Mouse (Mus musculus): ENCODE data around the gene Cog6.

The Cog6 gene

DNA sequence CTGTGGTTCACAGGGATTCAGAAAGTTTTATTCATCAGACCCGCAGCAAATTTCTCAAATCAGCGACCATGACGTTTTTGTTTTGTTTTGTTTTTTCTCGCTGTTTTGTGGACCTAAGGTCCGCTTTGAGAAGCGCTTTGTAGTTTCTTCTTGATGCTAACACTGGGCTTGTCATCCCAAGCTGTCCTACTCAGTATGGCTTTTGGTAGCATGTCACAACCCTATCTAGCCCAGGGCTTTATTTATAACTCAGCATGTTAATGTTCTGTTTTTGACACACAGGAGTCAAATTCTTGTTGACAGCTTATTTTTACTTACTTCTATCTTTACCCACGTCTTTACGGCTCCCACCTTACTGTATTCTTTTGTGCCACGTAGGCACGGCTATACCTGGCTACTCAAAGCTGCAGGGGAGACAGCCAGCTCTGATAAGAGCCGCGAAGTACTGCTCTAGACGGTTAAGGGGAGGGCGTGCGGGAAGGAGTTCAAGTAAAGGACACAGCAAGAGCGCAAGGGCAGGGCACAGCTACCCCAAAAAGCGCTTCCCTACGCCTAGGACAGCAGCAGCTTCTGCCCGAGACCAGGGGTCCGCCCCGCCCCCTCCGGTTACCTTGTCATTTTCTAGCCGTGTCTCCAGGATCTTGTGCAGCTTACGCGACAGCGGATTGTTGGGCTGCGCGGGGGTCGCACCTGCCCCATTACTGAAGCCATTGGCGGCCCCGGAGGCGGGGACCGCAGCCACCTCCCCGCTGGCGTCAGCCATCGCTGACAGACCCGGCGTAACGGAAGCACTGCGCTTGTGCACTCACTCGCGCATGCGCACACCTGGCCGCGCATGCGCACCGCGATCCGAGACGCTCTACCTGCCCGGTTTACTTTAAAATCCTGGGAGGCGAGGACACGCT is at the start of gene Cog6:
TSS of gene Cog6 (minus strand) at position 802 of the 905 bp plus-strand sequence.
- peak; percentile 85 for DNase-seq

GRCm38 (mm10) chr3:53066095-53066372 is 49.0 kb upstream of the Cog6 start:
- no peak for DNase-seq

GRCm38 (mm10) chr3:53065267-53066094 is 48.4 kb upstream of the Cog6 start:
- DNase-seq, result no peak

DNA sequence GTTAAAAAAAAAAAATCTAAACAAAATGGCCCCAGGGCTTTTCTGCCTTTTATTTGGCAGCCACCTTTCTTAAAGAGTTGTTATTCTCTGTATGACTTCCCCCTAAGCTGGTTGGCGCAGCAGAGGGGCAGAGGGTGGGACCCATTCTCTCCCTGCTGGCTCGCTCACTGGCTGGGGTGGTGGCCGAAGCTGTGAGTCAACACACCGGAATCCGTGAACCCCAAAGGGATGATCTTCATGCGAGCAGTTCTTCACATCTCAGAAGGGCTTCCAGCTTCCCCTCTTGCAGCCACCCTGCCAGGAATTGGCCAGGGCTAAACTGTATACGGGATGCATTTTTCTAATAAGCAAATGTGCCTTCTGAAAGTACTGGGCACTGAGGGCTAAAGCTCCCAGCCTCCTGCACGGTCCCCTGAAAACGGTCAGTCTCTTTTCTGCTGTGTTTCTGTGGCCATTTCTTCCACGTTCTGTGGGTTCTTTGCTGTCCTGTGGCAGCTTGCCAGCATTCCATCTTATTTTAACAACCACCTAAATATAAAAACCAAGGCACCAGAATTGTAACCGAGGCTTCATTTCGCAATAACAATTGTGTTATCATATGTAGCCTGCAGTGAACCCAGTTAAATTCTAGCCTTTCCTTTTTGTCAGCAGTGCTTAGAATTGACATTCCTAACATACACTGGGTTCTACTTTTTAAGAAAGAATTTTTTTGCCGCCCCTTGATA is 46.5 kb upstream of the Cog6 start:
- DNase-seq, result no peak

DNA sequence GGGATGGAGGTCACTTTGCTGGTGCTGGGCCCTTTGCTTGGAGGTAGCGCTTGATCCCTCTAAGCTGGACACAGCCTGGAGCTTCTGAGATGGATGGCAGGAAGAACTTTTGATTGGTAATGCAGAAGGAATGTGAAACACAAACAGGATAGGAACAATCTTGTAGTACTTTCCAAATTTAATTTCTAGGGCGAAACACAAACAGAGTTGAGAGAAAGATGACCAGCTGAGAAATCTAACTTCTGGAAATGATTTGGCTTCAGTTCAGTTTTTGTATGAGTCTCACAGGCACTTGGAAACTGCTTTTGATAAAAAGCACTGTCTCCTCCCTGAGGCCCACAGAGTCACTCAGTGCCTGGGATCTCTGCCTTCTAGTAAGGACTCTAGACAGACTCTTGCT is 42.9 kb upstream of the Cog6 start:
- DNase-seq, result no peak

- DNase-seq, result no peak
Observed at GRCm38 (mm10) chr3:53056430-53056829, 39.4 kb upstream of the Cog6 start.

- no peak for DNase-seq
Observed at GRCm38 (mm10) chr3:53052385-53052784, 35.3 kb upstream of the Cog6 start.

- DNase-seq, result no peak
Observed at GRCm38 (mm10) chr3:53046371-53046770, 29.3 kb upstream of the Cog6 start.

DNA sequence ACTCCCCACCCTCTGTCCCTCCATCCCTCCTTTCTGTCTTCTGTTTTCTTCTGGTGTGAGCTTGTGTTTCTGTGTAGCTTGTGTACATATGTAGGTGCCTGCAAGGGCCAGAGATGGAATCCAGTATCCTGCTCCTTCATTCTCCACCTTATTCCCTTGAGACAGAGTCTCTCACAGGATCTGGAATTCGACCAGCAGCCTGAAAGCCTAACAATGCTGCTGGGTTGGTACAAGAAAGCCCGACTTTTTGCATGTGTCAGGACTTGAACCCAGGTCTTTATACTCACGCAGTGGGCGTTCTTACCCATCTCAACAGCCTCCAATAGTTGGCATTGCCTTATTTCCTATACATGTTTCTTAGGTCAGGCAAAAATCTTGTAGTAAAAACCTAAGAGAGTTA is 28.7 kb upstream of the Cog6 start:
- DNase-seq, result no peak

- DNase-seq, result no peak
Observed at GRCm38 (mm10) chr3:53044682-53045299, 27.8 kb upstream of the Cog6 start.

DNA sequence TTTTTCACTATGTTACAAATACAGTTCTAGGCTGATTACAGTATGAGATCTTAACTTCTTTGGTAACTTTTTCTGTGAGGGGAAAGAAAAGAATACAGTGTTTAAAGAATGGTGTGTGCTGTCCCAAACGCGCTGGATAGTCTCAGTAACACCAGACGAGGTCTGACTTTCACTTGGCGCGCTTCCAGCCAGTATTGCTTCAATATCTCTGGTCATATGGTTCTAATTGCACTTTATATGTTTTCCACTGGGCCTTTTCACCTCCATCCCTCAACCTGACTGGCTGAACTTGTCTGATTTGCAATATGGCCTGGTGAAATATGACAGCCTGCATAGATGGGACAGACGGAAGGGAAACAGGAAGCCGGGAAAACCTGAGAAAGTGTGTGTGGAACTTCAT is 27.2 kb upstream of the Cog6 start:
- no peak for DNase-seq

GRCm38 (mm10) chr3:53043206-53043780 is 26.3 kb upstream of the Cog6 start:
- no peak for DNase-seq

DNA sequence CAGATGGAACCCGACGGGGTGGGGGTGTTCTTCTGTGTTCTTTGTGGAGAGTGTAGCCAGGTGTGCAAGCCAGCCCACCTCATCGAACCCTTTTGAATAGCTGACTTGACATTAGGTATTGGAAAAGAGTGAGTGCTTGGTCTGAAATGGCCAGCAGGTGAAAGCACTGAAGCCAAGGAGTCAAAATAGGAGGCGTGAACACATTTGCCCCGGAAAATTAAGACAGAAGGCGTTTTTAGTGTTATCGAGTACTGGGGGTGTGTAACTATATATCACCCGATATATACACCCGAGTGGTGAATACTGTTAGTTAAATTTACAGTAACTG is 25.2 kb upstream of the Cog6 start:
- DNase-seq, result no peak

- DNase-seq, result peak; percentile 57
Observed at GRCm38 (mm10) chr3:53041411-53042239, 24.6 kb upstream of the Cog6 start, which contains the start of gene Lhfp. Gene Lhfp, plus strand, starts transcription at chr3:53041528.

DNA sequence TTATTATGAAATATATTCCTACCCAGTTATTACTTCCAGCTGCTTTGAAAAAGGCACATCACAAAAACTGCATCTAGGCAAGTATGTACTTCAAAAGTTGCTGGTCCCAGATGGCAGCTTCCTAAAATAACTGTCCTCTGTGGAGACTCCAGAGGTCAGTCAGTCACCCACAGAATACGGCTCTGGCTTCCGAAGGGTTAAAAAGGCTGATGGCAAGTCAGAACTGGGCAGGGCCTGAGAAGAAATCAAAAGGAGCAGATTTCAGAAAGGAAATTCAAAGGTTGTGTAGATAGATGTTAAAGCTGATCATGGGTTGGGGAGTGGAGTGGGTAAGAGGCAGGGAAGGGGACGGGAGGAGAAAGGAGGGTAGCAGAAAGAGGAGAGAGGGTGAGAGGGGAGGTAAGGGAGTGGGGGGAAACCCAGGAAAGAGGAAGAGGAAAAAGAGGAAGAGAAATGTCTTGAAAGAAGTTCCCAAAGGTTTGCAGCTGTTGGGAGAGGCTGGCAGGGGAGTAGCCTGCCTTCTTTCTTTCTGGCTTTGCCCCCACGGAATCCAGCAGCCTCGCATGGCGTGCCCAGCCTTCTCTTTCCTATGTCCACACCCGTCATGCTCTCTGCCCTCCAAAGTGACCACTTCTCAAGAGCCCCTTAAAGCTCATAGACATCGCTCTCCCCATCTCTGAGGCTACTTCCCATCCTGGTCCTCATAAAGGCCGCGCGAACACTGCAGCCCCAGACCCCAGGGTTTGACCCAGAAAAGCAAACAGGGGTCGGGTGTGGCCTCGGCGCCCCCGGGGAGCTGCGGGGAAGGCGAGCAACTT is 23.8 kb upstream of the Cog6 start:
- no peak for DNase-seq

- DNase-seq, result no peak
Observed at GRCm38 (mm10) chr3:53039746-53040145, 22.7 kb upstream of the Cog6 start.

GRCm38 (mm10) chr3:53038913-53039312 is 21.9 kb upstream of the Cog6 start:
- no peak for DNase-seq

- DNase-seq, result no peak
Observed at GRCm38 (mm10) chr3:53036941-53037340, 19.9 kb upstream of the Cog6 start.

DNA sequence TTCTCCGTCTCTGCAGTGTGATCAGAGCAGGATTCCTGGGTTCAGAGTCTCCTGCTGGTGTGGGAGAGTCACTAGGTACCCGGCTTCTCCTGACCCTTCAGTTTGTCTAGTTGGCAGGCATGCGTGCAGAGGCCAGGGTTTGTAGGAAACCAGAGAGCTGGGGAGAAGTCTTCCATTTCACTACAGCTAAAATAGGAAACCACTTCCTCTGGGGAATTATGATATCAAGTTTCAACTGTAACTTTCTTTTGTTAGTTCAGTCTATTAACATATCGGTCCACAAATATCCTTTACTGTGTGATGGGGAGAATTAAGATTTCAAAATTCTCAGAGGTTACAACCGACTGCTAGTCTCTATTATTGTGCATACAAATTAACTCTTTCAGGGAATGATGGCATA is 19.0 kb upstream of the Cog6 start:
- DNase-seq, result no peak

DNA sequence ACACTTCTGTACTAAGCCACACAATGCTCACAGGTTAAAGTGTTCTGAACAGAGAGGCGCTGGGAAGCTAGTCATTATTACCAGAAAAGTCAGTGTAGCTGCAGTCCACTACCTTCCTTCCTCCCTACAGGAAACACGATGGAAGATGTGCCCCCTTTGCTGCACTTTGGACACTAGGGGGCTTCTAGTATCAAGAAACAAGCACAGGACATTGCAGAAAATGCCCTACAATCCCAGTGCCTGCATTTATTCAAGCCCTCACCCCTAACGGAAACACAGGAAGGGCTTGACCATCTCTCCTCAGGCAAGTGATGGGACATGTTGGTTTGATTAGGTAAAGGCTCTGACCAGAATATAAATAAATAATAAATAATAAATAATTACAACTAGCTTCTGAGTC is 16.4 kb upstream of the Cog6 start:
- no peak for DNase-seq

DNA sequence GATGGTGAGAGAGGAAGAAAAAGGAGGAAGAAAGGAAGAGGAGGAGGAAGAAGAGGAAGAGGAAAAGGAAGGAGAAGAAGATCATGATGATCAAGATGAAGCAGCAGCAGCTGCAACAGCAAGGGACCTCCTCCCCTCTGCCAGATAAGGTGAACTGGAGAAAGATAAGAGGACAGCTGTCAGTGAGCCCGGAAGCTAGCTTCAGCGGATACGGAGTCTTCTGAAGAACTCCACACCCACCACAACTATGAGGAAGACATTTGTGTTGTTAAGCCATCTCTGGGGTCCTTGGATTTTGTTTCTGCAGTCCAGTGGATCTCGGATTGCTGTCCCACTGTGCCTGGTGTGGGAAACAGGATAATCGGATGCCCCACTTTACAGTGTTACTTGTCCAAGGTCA is 15.4 kb upstream of the Cog6 start:
- no peak for DNase-seq

Data from kidney, adult 18-20 months (tissue).